ENCODE assay signal across 7 mouse cellular contexts in the genomic region with DNA sequence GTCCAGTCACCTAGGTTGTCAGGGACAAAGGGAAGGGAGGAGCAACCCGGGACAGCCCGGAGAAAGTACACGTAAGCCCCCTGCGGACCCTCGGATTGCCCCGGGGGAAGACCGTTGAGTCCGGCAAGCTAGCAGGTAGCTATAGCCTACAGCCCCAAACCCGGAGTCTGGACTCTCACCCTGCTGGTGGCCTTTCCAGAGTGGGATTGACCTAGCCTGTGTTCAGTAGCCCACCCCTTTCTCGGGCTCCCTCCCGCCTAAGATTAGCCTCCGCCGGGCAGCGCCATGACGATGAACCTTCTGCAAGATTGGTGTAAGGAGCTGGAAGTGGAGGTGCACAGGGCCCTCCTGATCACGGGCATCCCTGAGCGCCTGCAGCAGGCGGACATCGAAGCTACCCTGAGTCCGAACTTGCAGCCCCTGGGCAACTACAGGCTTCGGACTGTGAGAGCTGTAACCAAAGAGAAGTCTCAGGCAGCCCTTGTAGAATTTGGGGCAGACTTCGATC. TPM values are rescaled to one million over a fixed set of nuclear protein-coding genes. Genes with fewer than 3 reads are reported as not detected.
DNase-seq lines count a peak whose midpoint lies in the region; ATAC-seq and TF ChIP-seq lines count a peak whose summit lies in the region.

No protein-coding gene starts in this region.

- peaks cover 19% of the 10 kb centered on the region; the same call in 1 of the 2 replicates for H3K4me1 ChIP-seq in lung, postnatal 0 days (ENCODE audit: insufficient read depth, low read depth, low read length)
- H3K4me1 ChIP-seq in forebrain, embryonic 10.5 days: peaks cover 60% of the 10 kb centered on the region
- peaks cover 49% of the 10 kb centered on the region for H3K4me1 ChIP-seq in intestine, embryonic 16.5 days (ENCODE audit: control insufficient read depth, insufficient read depth, low read length)
- H3K4me1 ChIP-seq in olfactory bulb, adult 2 months (ENCODE audit: control insufficient read depth, insufficient read depth, low read length): peaks cover 54% of the 10 kb centered on the region

- ATAC-seq in lung, postnatal 0 days: peak; percentile 6; the same call in 1 of the 2 replicates
- no peak; the same call in 1 of the 2 replicates for ATAC-seq in intestine, embryonic 16.5 days

- peaks cover 28% of the 10 kb centered on the region for H3K27me3 ChIP-seq in lung, postnatal 0 days (replicated peaks; ENCODE audit: insufficient read depth, low read length)
- H3K27me3 ChIP-seq in forebrain, embryonic 10.5 days (ENCODE audit: poor library complexity, severe bottlenecking): peaks cover 63% of the 10 kb centered on the region
- peaks cover 34% of the 10 kb centered on the region for H3K27me3 ChIP-seq in intestine, embryonic 16.5 days (replicated peaks; ENCODE audit: control insufficient read depth, insufficient read depth, low read length)

- no peak for DNase-seq in lung, postnatal 0 days (ENCODE audit: low spot score)
- no peak for DNase-seq in lung, postnatal 4 days
- no peak for DNase-seq in forebrain, embryonic 10.5 days (ENCODE audit: extremely low spot score, low spot score)
- DNase-seq in retina, embryonic 14.5 days (ENCODE audit: low spot score): no peak
- DNase-seq in lung, postnatal 14 days: no peak

- H3K4me2 ChIP-seq in lung, postnatal 0 days (replicated peaks; ENCODE audit: low read depth, low read length): peak overlapping the region; percentile 84
- H3K4me2 ChIP-seq in intestine, embryonic 16.5 days (ENCODE audit: low read depth, low read length): peak overlapping the region; percentile 93

- TF ChIP-seq POLR2A in olfactory bulb, adult 2 months (IDR thresholded peaks at IDR 0.05; ENCODE audit: insufficient read depth, low read depth, low read length): no peak

- peak overlapping the region; percentile 42 for H3K4me3 ChIP-seq in lung, postnatal 0 days (ENCODE audit: low read depth, low read length)
- peak overlapping the region; percentile 69 for H3K4me3 ChIP-seq in forebrain, embryonic 10.5 days
- H3K4me3 ChIP-seq in intestine, embryonic 16.5 days (ENCODE audit: low read length): peak overlapping the region; percentile 63
- H3K4me3 ChIP-seq in olfactory bulb, adult 2 months (ENCODE audit: insufficient read depth, low read depth, low read length): peak overlapping the region; percentile 97

- H3K27ac ChIP-seq in lung, postnatal 0 days (ENCODE audit: low read length): no peak overlapping the region
- peak overlapping the region; percentile 85 for H3K27ac ChIP-seq in forebrain, embryonic 10.5 days
- H3K27ac ChIP-seq in intestine, embryonic 16.5 days (ENCODE audit: low read length): peak overlapping the region; percentile 52
- H3K27ac ChIP-seq in olfactory bulb, adult 2 months (ENCODE audit: insufficient read depth, low read depth, low read length): peak overlapping the region; percentile 99

- no peak for TF ChIP-seq CTCF in lung, postnatal 0 days (IDR thresholded peaks at IDR 0.05)
- TF ChIP-seq CTCF in olfactory bulb, adult 2 months (IDR thresholded peaks at IDR 0.05; ENCODE audit: insufficient read depth, low read depth, low read length): no peak

- no peaks in the 10 kb centered on the region for H3K36me3 ChIP-seq in lung, postnatal 0 days (ENCODE audit: insufficient read depth, low read length)
- H3K36me3 ChIP-seq in forebrain, embryonic 10.5 days (replicated peaks): no peaks in the 10 kb centered on the region
- H3K36me3 ChIP-seq in intestine, embryonic 16.5 days (ENCODE audit: control insufficient read depth, insufficient read depth, low read length): no peaks in the 10 kb centered on the region

- 3% methylated on average over 22 of the region's 22 CpGs for WGBS in lung, postnatal 0 days
- 1% methylated on average over 22 of the region's 22 CpGs for WGBS in forebrain, embryonic 10.5 days
- WGBS in intestine, embryonic 16.5 days: 4% methylated on average over 22 of the region's 22 CpGs
- 3% methylated on average over 22 of the region's 22 CpGs for WGBS in olfactory bulb, adult 2 months

- H3K9ac ChIP-seq in lung, postnatal 0 days (replicated peaks; ENCODE audit: low read depth): peak overlapping the region; percentile 36; the same call in 1 of the 2 replicates
- H3K9ac ChIP-seq in intestine, embryonic 16.5 days (ENCODE audit: low read depth, low read length): peak overlapping the region; percentile 79

- TF ChIP-seq EP300 in lung, postnatal 0 days (IDR thresholded peaks at IDR 0.05): no peak

- no peaks in the 10 kb centered on the region for H3K9me3 ChIP-seq in lung, postnatal 0 days (ENCODE audit: low read length)
- 0 out of 2 replicates have a peak, but pooled peaks cover 3% of the 10 kb centered on the region for H3K9me3 ChIP-seq in forebrain, embryonic 10.5 days
- no peaks in the 10 kb centered on the region for H3K9me3 ChIP-seq in intestine, embryonic 16.5 days (ENCODE audit: control insufficient read depth, low read length)

RNA-seq across cellular contexts. Expression of gene Pnmal2, which starts 0.4 kb away (rescaled TPM):
- polyA plus RNA-seq in lung, postnatal 0 days (2015; fragmentation: Nextera tagmentation; extraction: Ambion mirVana): 1.9 and 2.0 TPM in 2 replicates
- polyA plus RNA-seq in forebrain, embryonic 10.5 days (2016; fragmentation: Nextera tagmentation; extraction: Ambion mirVana): 4.3 and 6.8 TPM in 2 replicates
- polyA plus RNA-seq in intestine, embryonic 16.5 days (2015; fragmentation: Nextera tagmentation; extraction: Ambion mirVana): 4.9 and 5.4 TPM in 2 replicates
- not detected in 2 replicates for polyA plus RNA-seq in olfactory bulb, adult 2 months (2012; ENCODE audit: insufficient read depth, insufficient read length, low replicate concordance, missing spikeins)

RNA-seq across cellular contexts. Expression of gene Pnmal1, which starts 14.6 kb away (rescaled TPM):
- polyA plus RNA-seq in lung, postnatal 0 days (2015; fragmentation: Nextera tagmentation; extraction: Ambion mirVana): 0.04 TPM in 1 of 2 replicates, not detected in the other
- polyA plus RNA-seq in forebrain, embryonic 10.5 days (2016; fragmentation: Nextera tagmentation; extraction: Ambion mirVana): 7.3 and 9.3 TPM in 2 replicates
- 2.7 and 2.9 TPM in 2 replicates for polyA plus RNA-seq in intestine, embryonic 16.5 days (2015; fragmentation: Nextera tagmentation; extraction: Ambion mirVana)
- polyA plus RNA-seq in olfactory bulb, adult 2 months (2012; ENCODE audit: insufficient read depth, insufficient read length, low replicate concordance, missing spikeins): not detected in 2 replicates

RNA-seq across cellular contexts. Expression of gene Calm3, which starts 20.9 kb away (rescaled TPM):
- polyA plus RNA-seq in lung, postnatal 0 days (2015; fragmentation: Nextera tagmentation; extraction: Ambion mirVana): 61.7 and 63.6 TPM in 2 replicates
- 156 and 163 TPM in 2 replicates for polyA plus RNA-seq in forebrain, embryonic 10.5 days (2016; fragmentation: Nextera tagmentation; extraction: Ambion mirVana)
- polyA plus RNA-seq in intestine, embryonic 16.5 days (2015; fragmentation: Nextera tagmentation; extraction: Ambion mirVana): 163 and 171 TPM in 2 replicates
- polyA plus RNA-seq in olfactory bulb, adult 2 months (2012; ENCODE audit: insufficient read depth, insufficient read length, low replicate concordance, missing spikeins): 1,020 and 1,388 TPM in 2 replicates

RNA-seq across cellular contexts. Expression of gene Gm42372, which starts 38.0 kb away (rescaled TPM):
- polyA plus RNA-seq in lung, postnatal 0 days (2015; fragmentation: Nextera tagmentation; extraction: Ambion mirVana): 0.02 and 0.04 TPM in 2 replicates
- 1.2 and 1.4 TPM in 2 replicates for polyA plus RNA-seq in forebrain, embryonic 10.5 days (2016; fragmentation: Nextera tagmentation; extraction: Ambion mirVana)
- polyA plus RNA-seq in intestine, embryonic 16.5 days (2015; fragmentation: Nextera tagmentation; extraction: Ambion mirVana): 0.23 and 0.32 TPM in 2 replicates
- polyA plus RNA-seq in olfactory bulb, adult 2 months (2012; ENCODE audit: insufficient read depth, insufficient read length, low replicate concordance, missing spikeins): not detected in 2 replicates

RNA-seq across cellular contexts. Expression of gene Ptgir, which starts 38.6 kb away (rescaled TPM):
- 2.0 and 2.4 TPM in 2 replicates for polyA plus RNA-seq in lung, postnatal 0 days (2015; fragmentation: Nextera tagmentation; extraction: Ambion mirVana)
- 0.10 TPM in 2 replicates for polyA plus RNA-seq in forebrain, embryonic 10.5 days (2016; fragmentation: Nextera tagmentation; extraction: Ambion mirVana)
- 2.5 and 3.2 TPM in 2 replicates for polyA plus RNA-seq in intestine, embryonic 16.5 days (2015; fragmentation: Nextera tagmentation; extraction: Ambion mirVana)
- not detected in 2 replicates for polyA plus RNA-seq in olfactory bulb, adult 2 months (2012; ENCODE audit: insufficient read depth, insufficient read length, low replicate concordance, missing spikeins)

Comparison
In these comparisons a context has a peak if more than half of its experiments do, and no peak if none do; other contexts are left out.
1. H3K4me3 ChIP-seq: peak in every context shown above with its lines; median percentile 97 in olfactory bulb, adult 2 months; 69 in forebrain, embryonic 10.5 days; 63 in intestine, embryonic 16.5 days; 42 in lung, postnatal 0 days.